Mouse (Mus musculus) v-Abl transformed pro-B cells (cell line): ENCODE data around the gene Gm13287.
"Not testable (repeated sequence)": the region's sequence is repeated elsewhere in the genome, so short reads cannot be mapped to it uniquely, and the experiment has no call there.

Source experiments
- in situ Hi-C, 2 experiments: fragments of 400-800 bp; cut with MboI; formaldehyde crosslinking; loops; one replicate each; pipeline ENCODE4 v1.15.1; 2025; ENCODE audit not compliant: unreplicated experiment in 2 of 2

Gm13287 gene

DNA sequence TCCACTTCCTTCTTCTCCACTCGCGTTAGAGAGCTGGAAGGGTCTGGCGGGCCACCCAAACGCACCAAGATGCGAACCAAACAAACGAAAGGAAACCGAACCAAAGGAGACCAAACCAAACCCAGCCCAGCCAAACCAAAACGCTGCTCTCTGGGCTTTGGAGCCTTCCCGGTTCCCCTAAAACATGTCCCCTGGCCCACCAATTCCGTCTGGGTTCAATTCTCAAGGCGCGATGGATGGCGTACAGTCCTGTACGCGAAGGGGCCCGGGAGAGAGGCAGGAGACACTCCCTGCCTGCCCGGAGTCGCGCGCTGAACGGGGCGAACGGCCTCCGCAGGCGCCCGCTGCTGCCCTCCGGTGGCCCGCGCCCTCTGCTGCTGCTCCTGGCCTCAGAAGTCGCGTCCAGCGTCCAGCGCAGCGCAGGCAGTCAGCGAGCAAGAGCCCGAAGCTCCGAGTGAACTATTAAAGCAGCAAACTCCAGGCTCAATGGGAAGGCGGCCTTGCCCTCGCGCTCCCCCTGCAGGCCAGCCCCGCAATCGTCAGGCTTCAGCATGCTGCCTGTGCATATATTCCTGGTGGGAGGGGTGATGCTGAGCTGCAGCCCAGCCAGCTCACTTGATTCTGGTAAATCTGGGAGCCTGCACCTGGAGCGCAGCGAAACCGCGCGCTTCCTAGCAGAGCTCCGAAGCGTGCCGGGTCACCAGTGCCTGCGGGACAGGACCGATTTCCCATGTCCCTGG lies 8.9 kb upstream of the Gm13287 start, which contains the start of gene Gm13275:
Gm13275 (plus strand) TSS at position 552 of the 740 bp plus-strand sequence.
- in situ Hi-C loops = not testable (repeated sequence)

DNA sequence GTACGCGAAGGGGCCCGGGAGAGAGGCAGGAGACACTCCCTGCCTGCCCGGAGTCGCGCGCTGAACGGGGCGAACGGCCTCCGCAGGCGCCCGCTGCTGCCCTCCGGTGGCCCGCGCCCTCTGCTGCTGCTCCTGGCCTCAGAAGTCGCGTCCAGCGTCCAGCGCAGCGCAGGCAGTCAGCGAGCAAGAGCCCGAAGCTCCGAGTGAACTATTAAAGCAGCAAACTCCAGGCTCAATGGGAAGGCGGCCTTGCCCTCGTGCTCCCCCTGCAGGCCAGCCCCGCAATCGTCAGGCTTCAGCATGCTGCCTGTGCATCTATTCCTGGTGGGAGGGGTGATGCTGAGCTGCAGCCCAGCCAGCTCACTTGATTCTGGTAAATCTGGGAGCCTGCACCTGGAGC lies 6.0 kb upstream of the Gm13287 start, which contains the start of gene Gm13279:
Gm13279 (plus strand) TSS at position 301 of the 400 bp plus-strand sequence.
- in situ Hi-C loops = not testable (repeated sequence)

DNA sequence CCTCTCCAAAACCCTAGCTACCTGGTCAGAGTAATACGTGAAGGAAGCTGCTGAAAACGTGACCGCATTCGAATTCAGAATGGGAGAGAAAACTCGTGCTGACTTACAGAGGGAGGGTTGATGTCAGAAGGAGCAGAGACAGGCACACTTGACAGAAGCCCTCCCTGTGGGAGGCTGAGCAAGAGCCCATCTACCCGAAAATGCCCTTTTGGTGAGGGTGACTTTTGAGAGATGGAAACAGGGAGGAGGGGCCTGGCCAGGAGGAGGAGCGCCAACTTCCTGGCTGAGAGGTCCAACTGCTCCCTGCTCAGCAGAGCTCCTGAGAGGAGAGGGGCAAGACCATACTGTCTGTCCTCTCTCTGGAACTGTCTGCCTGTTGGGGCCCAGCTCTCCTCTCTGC lies 3.7 kb upstream of the Gm13287 start, which contains the start of gene Gm13285:
Gm13285 (plus strand) TSS at position 301 of the 400 bp plus-strand sequence.
- in situ Hi-C loops = not testable (repeated sequence)

DNA sequence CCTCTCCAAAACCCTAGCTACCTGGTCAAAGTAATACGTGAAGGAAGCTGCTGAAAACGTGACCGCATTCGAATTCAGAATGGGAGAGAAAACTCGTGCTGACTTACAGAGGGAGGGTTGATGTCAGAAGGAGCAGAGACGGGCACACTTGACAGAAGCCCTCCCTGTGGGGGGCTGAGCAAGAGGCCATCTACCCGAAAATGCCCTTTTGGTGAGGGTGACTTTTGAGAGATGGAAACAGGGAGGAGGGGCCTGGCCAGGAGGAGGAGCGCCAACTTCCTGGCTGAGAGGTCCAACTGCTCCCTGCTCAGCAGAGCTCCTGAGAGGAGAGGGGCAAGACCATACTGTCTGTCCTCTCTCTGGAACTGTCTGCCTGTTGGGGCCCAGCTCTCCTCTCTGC lies 2.2 kb downstream of the Gm13287 start, which contains the start of gene Gm13288:
Gm13288 (plus strand) TSS at position 301 of the 400 bp plus-strand sequence.
- in situ Hi-C loops = loop anchor here (25.0 kb wide), 1 partner anchor 118 kb away; the partner anchor contains the start of genes Ifna16 (in 2 of the 2), Ifna2 (in 2 of the 2) and Ifnab (in 2 of the 2)

DNA sequence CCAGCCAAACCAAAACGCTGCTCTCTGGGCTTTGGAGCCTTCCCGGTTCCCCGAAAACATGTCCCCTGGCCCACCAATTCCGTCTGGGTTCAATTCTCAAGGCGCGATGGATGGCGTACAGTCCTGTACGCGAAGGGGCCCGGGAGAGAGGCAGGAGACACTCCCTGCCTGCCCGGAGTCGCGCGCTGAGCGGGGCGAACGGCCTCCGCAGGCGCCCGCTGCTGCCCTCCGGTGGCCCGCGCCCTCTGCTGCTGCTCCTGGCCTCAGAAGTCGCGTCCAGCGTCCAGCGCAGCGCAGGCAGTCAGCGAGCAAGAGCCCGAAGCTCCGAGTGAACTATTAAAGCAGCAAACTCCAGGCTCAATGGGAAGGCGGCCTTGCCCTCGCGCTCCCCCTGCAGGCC lies 2.7 kb downstream of the Gm13287 start:
- in situ Hi-C loops = loop anchor here (25.0 kb wide), 1 partner anchor 118 kb away; the partner anchor contains the start of genes Ifna16 (in 2 of the 2), Ifna2 (in 2 of the 2) and Ifnab (in 2 of the 2)

DNA sequence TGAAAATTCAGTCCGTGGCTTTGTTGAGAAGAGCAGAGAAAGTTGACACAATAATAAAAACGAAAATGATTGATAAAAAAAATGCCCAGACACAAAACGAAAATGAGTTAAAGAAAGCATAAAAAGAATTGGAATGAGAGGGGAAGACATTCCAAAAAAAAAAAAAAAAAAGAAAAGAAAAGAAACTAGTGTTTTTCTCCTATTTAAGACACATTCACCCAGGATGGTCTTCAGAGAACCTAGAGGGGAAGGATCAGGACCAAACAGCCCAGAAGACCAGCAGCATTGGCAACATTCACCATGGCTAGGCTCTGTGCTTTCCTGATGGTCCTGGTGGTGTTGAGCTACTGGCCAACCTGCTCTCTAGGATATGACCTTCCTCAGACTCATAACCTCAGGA lies 12.9 kb downstream of the Gm13287 start, which contains the start of gene Ifna7:
Ifna7 (plus strand) TSS at position 301 of the 400 bp plus-strand sequence.
- in situ Hi-C loops = loop anchor here (25.0 kb wide), 1 partner anchor 129 kb away; the partner anchor contains the start of genes Ifna16 (in 2 of the 2), Ifna2 (in 2 of the 2) and Ifnab (in 2 of the 2)

DNA sequence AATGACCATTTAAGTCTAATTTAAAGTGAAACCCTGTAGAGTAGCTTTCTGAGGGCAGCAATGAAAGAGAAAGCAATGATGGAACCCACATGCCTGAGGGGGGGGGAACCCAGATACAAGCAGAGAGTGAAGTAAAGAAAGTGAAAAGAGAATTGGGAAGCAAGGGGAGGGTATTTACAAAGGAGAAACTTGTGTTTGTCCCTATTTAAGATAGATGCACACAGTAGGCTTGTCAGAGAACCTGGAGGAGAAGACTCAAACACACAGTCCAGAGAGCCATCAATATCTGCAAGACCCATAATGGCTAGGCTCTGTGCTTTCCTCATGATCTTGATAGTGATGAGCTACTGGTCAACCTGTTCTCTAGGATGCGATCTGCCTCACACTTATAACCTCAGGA lies 16.6 kb downstream of the Gm13287 start, which contains the start of gene Ifna11:
Ifna11 (plus strand) TSS at position 301 of the 400 bp plus-strand sequence.
- in situ Hi-C loops = loop anchor here (25.0 kb wide), 1 partner anchor 132 kb away; the partner anchor contains the start of genes Ifna16 (in 2 of the 2), Ifna2 (in 2 of the 2) and Ifnab (in 2 of the 2)

DNA sequence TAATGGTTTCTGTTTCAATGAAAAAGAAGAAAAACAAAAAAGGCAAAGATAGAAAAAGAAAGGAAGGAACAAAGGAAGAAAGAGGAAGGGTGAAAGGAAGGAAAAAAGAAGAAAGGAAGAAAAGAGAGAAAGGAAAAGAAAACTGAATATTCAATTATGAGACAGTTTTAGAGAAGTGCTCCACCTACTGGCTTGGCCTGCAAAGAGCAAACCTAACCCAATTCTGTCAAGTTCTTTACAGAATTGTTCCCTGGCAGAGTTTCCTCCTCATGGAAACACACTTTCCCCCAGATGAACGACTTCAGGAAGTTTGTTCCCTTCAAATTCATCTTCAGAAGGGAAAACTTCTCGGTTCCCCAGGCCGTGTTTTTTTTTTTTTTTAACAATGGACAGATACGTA lies 19.9 kb downstream of the Gm13287 start:
- in situ Hi-C loops = loop anchor here (25.0 kb wide), 1 partner anchor 136 kb away; the partner anchor contains the start of genes Ifna16 (in 2 of the 2), Ifna2 (in 2 of the 2) and Ifnab (in 2 of the 2)

DNA sequence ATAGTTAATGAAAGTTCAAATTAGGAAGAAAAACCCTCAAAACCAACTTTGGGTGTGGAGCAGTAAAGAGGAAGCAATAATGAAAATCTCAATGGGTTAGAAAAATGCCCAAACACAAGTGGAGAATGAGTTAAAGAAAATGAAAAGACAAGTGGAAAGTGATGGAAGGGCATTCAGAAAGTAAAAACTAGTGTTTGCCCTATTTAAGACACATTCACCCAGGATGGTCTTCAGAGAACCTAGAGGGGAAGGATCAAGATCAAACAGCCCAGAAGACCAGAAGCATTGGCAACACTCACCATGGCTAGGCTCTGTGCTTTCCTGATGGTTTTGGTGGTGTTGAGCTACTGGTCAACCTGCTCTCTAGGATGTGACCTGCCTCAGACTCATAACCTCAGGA lies 24.1 kb downstream of the Gm13287 start, which contains the start of gene Ifna6:
Ifna6 (plus strand) TSS at position 301 of the 400 bp plus-strand sequence.
- in situ Hi-C loops = not testable (repeated sequence)

DNA sequence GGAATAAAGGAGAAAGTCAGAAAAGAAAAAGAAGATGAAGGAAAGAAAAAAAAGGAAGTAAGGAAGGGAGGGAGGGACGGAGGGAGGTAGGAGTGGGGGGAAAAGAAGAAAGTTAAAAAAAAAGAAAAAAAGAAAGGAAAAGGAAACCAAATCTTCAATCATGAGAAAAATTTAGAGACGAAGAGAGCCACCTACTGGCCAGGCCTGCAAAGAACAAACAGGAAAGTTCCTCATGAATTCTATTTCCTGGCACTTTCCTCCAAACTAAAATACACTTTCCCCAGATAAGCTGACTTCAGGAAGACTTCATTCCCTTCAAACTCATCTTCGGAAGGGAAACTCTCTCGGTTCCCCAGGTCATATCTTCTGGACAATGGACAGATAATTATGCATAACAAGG lies 27.5 kb downstream of the Gm13287 start:
- in situ Hi-C loops = no loop called here

DNA sequence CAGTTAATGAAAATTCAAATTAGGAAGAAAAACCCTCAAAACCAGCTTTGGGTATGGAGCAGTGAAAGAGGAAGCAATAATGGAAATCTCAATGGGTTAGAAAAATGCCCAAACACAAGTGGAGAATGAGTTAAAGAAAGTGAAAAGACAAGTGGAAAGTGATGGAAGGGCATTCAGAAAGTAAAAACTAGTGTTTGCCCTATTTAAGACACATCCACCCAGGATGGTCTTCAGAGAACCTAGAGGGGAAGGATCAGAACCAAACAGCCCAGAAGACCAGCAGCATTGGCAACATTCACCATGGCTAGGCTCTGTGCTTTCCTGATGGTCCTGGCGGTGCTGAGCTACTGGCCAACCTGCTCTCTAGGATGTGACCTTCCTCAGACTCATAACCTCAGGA lies 32.2 kb downstream of the Gm13287 start, which contains the start of gene Ifna5:
Ifna5 (plus strand) TSS at position 301 of the 400 bp plus-strand sequence.
- in situ Hi-C loops = not testable (repeated sequence)

DNA sequence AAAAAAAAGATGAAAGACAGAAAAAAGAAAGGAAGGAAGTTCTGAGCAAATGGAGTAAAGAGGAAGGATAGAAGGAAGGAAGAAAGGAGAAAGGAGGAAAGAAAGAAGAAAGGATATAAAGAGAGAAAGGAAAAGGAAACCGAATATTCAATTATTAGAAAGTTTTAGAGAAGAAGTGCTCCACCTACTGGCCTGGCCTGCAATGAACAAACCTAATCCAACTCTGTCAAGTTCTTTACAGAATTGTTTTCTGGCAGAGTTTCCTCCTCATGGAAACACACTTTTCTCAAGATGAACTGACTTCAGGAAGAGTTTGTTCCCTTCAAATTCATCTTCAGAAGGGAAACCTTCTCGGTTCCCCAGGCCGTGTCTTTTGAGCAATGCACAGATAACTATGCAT lies 35.8 kb downstream of the Gm13287 start:
- in situ Hi-C loops = no loop called here

DNA sequence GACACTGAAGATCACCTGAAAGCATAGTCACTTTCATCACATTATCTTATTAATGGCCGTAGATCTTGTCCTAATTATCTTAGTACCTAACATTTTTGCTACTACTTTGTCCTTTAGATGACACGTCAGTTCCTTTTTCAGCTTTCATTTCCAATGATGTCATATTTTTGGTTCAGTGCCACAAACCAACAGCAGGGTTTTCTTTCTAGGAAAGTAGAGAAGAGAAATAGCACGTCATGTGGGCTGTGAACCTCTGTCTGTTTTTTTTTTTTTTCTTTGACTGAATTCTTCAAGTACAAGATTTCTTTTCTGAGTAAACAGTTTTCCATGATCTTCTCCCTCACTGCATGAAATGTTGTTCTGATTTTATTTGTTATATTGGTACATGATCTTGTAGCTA lies 37.0 kb downstream of the Gm13287 start:
- in situ Hi-C loops = no loop called here

DNA sequence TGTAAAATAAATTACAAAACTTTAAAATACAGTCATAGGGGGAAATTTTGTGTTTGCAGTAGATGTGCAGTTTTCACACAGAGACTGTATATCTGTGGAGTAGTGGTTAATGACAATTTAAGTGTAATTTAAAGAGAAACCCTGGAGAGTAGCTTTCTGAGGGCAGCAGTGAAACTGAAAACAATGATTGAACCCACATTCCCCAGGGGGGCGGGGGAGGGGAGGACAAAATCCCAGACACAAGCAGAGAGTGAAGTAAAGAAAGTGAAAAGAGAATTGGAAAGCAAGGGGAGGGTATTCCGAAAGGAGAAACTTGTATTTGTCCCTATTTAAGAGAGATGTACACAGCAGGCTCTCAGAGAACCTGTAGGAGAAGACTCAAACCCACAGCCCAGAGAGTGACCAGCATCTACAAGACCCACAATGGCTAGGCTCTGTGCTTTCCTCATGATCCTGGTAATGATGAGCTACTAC lies 38.4 kb downstream of the Gm13287 start, which contains the start of gene Ifna4:
Ifna4 (plus strand) TSS at position 424 of the 474 bp plus-strand sequence.
- in situ Hi-C loops = no loop called here

DNA sequence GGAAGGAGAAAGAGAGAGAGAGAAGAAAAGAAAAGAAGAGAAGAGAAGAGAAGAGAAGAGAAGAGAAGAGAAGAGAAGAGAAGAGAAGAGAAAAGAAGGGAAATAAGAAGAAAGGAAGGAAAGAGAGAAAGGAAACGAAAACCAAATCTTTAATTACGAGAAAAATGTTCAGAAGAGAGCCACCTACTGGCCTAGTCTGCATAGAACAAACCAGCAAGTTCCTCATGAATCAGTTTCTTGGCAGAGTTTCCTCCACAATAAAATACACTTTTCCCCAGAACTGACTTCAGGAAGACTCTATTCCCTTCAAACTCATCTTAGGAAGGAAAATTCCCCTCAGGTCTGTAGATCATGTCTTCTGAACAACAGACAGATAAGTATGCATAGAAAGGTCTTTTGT lies 42.3 kb downstream of the Gm13287 start:
- in situ Hi-C loops = no loop called here

DNA sequence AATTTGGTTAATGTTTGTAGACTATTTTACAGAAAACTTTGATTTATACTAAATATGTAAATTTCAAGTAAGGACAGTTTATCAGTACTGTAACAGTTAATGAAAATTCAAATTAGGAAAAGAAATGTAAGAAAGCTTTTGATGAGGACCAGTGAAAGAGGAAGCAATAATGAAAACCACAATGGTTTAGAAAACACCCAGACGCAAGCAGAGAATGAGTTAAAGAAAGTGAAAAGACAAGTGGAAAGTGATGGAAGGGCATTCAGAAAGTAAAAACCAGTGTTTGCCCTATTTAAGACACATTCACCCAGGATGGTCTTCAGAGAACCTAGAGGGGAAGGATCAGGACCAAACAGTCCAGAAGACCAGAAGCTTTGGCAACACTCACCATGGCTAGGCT lies 46.6 kb downstream of the Gm13287 start, which contains the start of gene Ifna1:
Ifna1 (plus strand) TSS at position 390 of the 400 bp plus-strand sequence.
- in situ Hi-C loops = loop anchor here in 1 of 2 experiments (25.0 kb wide), 1 partner anchor 438 kb away; the partner anchor contains the start of gene Cdkn2a

DNA sequence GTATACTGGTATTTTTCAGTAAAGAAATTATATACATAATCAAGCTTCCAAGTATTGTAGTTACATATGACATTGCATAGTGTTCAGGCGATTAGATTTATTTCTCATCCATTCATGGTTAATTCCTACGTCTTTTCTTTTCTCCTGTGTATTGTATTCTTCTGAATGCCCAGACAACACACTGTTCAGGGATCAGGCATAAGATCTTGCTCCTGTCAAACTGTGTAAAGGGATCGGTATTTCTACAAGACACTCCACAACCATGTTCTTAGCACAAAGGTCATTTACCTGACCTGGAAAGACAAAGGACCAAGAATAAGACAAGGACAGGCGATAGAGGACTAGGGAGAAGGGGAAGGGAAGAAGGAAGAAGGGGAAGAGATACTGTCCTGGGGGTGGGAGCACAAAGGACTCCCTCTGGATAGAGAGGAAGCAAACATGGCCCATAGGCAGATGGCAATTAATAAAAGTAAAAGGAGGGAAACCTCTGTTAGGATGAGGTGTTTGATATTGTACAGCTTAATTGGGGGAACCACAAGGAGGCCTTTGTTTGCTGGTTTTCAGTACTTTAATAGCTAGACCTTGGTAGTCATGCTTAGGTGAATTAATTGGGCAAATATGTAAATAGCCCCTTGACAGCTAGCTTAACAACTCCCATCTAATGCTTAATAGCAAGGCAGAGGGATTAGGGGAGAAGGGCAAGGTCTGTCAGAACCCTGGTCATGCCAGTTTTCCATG lies 48.1 kb downstream of the Gm13287 start:
- in situ Hi-C loops = loop anchor here in 1 of 2 experiments (25.0 kb wide), 1 partner anchor 436 kb away; the partner anchor contains the start of gene Cdkn2a
